Mouse (Mus musculus): ENCODE results near the gene Nemp2.

- TF ChIP-seq GATA1 (IDR thresholded peaks at IDR 0.05; ENCODE audit: borderline replicate concordance, low read length) (no peak), FLI1 (IDR thresholded peaks at IDR 0.05; ENCODE audit: low read length) (no peak)
Measured at GRCm38 (mm10) chr1:52660765-52661164, 30.3 kb downstream of the Nemp2 start.

Data from megakaryocyte, embryonic 14.5 days (primary cell).